Mouse (Mus musculus): ENCODE data around the gene Dhrs7.

Gene Dhrs7

GRCm38 (mm10) chr12:72655775-72656174, 8.9 kb downstream of the Dhrs7 start:
- no peak for DNase-seq (ENCODE audit: low spot score in 2 of 2)

GRCm38 (mm10) chr12:72654698-72655097, 10.0 kb downstream of the Dhrs7 start:
- DNase-seq (ENCODE audit: low spot score in 2 of 2): peak; percentile 64 to 70

- DNase-seq (ENCODE audit: low spot score in 2 of 2): no peak
Observed at GRCm38 (mm10) chr12:72649611-72650330, 14.9 kb downstream of the Dhrs7 start, which contains the start of gene Gm4756. Gm4756 (minus strand) TSS chr12:72649661.

GRCm38 (mm10) chr12:72648921-72649320, 15.8 kb downstream of the Dhrs7 start:
- DNase-seq (ENCODE audit: low spot score in 2 of 2): no peak

- no peak for DNase-seq (ENCODE audit: low spot score in 2 of 2)
Observed at GRCm38 (mm10) chr12:72638025-72638424, 26.7 kb downstream of the Dhrs7 start.

- no peak for DNase-seq (ENCODE audit: low spot score in 2 of 2)
Observed at GRCm38 (mm10) chr12:72628751-72629150, 36.0 kb downstream of the Dhrs7 start.

GRCm38 (mm10) chr12:72622853-72623496, 41.7 kb downstream of the Dhrs7 start:
- no peak for DNase-seq (ENCODE audit: low spot score in 2 of 2)

GRCm38 (mm10) chr12:72621441-72621840, 43.3 kb downstream of the Dhrs7 start:
- no peak for DNase-seq (ENCODE audit: low spot score in 2 of 2)

GRCm38 (mm10) chr12:72620856-72621255, 43.9 kb downstream of the Dhrs7 start:
- DNase-seq (ENCODE audit: low spot score in 2 of 2): no peak

- no peak for DNase-seq (ENCODE audit: low spot score in 2 of 2)
Observed at GRCm38 (mm10) chr12:72612053-72612452, 52.7 kb downstream of the Dhrs7 start.

All from frontal cortex, postnatal 36 days (tissue).